Mouse (Mus musculus) intestine, postnatal 0 days (tissue): ENCODE measurements around the gene Fbrsl1. TPM values are rescaled to one million over a fixed set of nuclear protein-coding genes. Genes with fewer than 3 reads are reported as not detected.

ENCODE experiments used
- ATAC-seq: fragments of 200-750 bp; cut with Nextera tagmentation; 2 replicates; pipeline ENCODE4 v1.8.0; 2017; ENCODE audit warnings: mild to moderate bottlenecking, moderate TSS enrichment, moderate library complexity
- H3K27ac ChIP-seq: fragments of 300-500 bp; sonication (generic); 2 replicates; pipeline ENCODE4 v1.5.1; 2014; ENCODE audit warnings: mild to moderate bottlenecking, low read depth, low read length, moderate library complexity
- H3K27me3 ChIP-seq: fragments of 300-500 bp; sonication (generic); replicated peaks from 2 replicates; pipeline ENCODE4 v1.6.1; 2014; ENCODE audit warnings: low read length, mixed read lengths; ENCODE audit not compliant: control insufficient read depth, insufficient read depth
- H3K36me3 ChIP-seq: fragments of 300-500 bp; sonication (generic); 2 replicates; pipeline ENCODE4 v1.6.1; 2014; ENCODE audit warnings: mild to moderate bottlenecking, moderate library complexity; ENCODE audit not compliant: control insufficient read depth, insufficient read depth
- H3K4me1 ChIP-seq: fragments of 300-500 bp; sonication (generic); replicated peaks from 2 replicates; pipeline ENCODE4 v1.6.1; 2014; ENCODE audit warnings: antibody characterized with exemption, low read length, mixed read lengths; ENCODE audit not compliant: control insufficient read depth, insufficient read depth
- H3K4me2 ChIP-seq: fragments of 300-500 bp; sonication (generic); replicated peaks from 2 replicates; pipeline ENCODE4 v1.6.1; 2014; ENCODE audit warnings: low read depth, mild to moderate bottlenecking, moderate library complexity
- H3K4me3 ChIP-seq: fragments of 300-500 bp; sonication (generic); 2 replicates; pipeline ENCODE4 v1.5.1; 2014; ENCODE audit warnings: low read depth, low read length
- H3K9ac ChIP-seq: fragments of 300-500 bp; sonication (generic); 2 replicates; pipeline ENCODE4 v1.6.1; 2014; ENCODE audit warnings: mild to moderate bottlenecking, low read depth, low read length
- H3K9me3 ChIP-seq: fragments of 300-500 bp; sonication (generic); 2 replicates; pipeline ENCODE4 v1.6.1; 2016; ENCODE audit warnings: mixed run types; ENCODE audit not compliant: control insufficient read depth
- CTCF ChIP-seq: sonication (generic); IDR thresholded peaks from 2 replicates; pipeline ENCODE4 v1.5.1; 2016; ENCODE audit warnings: low read depth, mild to moderate bottlenecking, control low read depth, antibody characterized with exemption, moderate library complexity
- WGBS: fragments of 180-500 bp; shearing (Covaris S2); extraction: QIAGEN DNeasy Blood & Tissue Kit; methylation state at CpG from one replicate; pipeline ENCODE4 v1.1.7; 2014; 5-methylcytosine and 5-hydroxymethylcytosine counted together
- polyA plus RNA-seq: library from polyadenylated mRNA; unstranded; fragments of >200 nt; fragmentation: Nextera tagmentation; extraction: Ambion mirVana; gene quantifications from 2 replicates; pipeline ENCODE4 v1.2.1, GENCODE M21; 2015

The Fbrsl1 gene
- polyA plus RNA-seq, 1 experiment from 2014 or later: 8.2 TPM

- Histone ChIP-seq H3K36me3 (peaks cover 12% of the 10 kb centered on the region), H3K27me3 (no peaks in the 10 kb centered on the region), H3K9ac (peak overlapping the region; percentile 51; the same call in 1 of the 2 replicates), H3K4me2 (peak overlapping the region; percentile 88), H3K27ac (no peak overlapping the region), H3K4me1 (0 out of 2 replicates have a peak, but pooled peaks cover 4% of the 10 kb centered on the region), H3K4me3 (peak overlapping the region; percentile 47), H3K9me3 (no peaks in the 10 kb centered on the region)
- 0 out of 2 replicates have a peak, but pooled peaks have one; percentile 18 for TF ChIP-seq CTCF
- peak; percentile 21; the same call in 1 of the 2 replicates for ATAC-seq
- 54% methylated on average over 11 of the region's 11 CpGs for WGBS
These were observed 84.3 kb downstream of the Fbrsl1 start for GRCm38 (mm10) chr5:110363822-110364545.

- no peaks in the 10 kb centered on the region for H3K27me3 ChIP-seq
- TF ChIP-seq CTCF: peak; percentile 73
- H3K4me2 ChIP-seq: peak overlapping the region; percentile 88
- ATAC-seq: peak; percentile 90
- 6% methylated on average over 72 of the region's 72 CpGs for WGBS
- peak overlapping the region; percentile 47 for H3K4me3 ChIP-seq
- H3K4me1 ChIP-seq: 0 out of 2 replicates have a peak, but pooled peaks cover 4% of the 10 kb centered on the region
- H3K9me3 ChIP-seq: no peaks in the 10 kb centered on the region
- 0 out of 2 replicates have a peak overlapping the region, but pooled peaks have one; percentile 15 for H3K27ac ChIP-seq
- peaks cover 7% of the 10 kb centered on the region for H3K36me3 ChIP-seq
- peak overlapping the region; percentile 51 for H3K9ac ChIP-seq
These were observed 85.0 kb downstream of the Fbrsl1 start for GRCm38 (mm10) chr5:110363179-110363821.

GRCm38 (mm10) chr5:110362813-110363178 is 85.5 kb downstream of the Fbrsl1 start:
- WGBS: 3% methylated on average over 28 of the region's 28 CpGs
- Histone ChIP-seq H3K4me3 (peak overlapping the region; percentile 47), H3K4me2 (peak overlapping the region; percentile 88), H3K36me3 (peaks cover 5% of the 10 kb centered on the region), H3K4me1 (0 out of 2 replicates have a peak, but pooled peaks cover 4% of the 10 kb centered on the region), H3K27me3 (no peaks in the 10 kb centered on the region), H3K27ac (no peak overlapping the region), H3K9ac (peak overlapping the region; percentile 51; the same call in 1 of the 2 replicates), H3K9me3 (no peaks in the 10 kb centered on the region)
- peak; percentile 27; the same call in 1 of the 2 replicates for ATAC-seq
- no peak for TF ChIP-seq CTCF

GRCm38 (mm10) chr5:110361465-110361864 is 86.8 kb downstream of the Fbrsl1 start:
- no peaks in the 10 kb centered on the region for H3K9me3 ChIP-seq
- H3K27ac ChIP-seq: no peak overlapping the region
- no peak overlapping the region for H3K4me2 ChIP-seq
- H3K9ac ChIP-seq: no peak overlapping the region
- 0 out of 2 replicates have a peak, but pooled peaks cover 4% of the 10 kb centered on the region for H3K4me1 ChIP-seq
- no peak overlapping the region for H3K4me3 ChIP-seq
- ATAC-seq: no peak
- H3K27me3 ChIP-seq: no peaks in the 10 kb centered on the region
- WGBS: 89% methylated on average over 6 of the region's 6 CpGs
- H3K36me3 ChIP-seq: peaks cover 3% of the 10 kb centered on the region; the same call in 1 of the 2 replicates
- TF ChIP-seq CTCF: no peak

GRCm38 (mm10) chr5:110357531-110358179 is 90.6 kb downstream of the Fbrsl1 start:
- no peaks in the 10 kb centered on the region for H3K9me3 ChIP-seq
- TF ChIP-seq CTCF: peak; percentile 89
- H3K4me1 ChIP-seq: no peaks in the 10 kb centered on the region
- peak; percentile 42; the same call in 1 of the 2 replicates for ATAC-seq
- H3K36me3 ChIP-seq: no peaks in the 10 kb centered on the region
- 41% methylated on average over 8 of the region's 9 CpGs for WGBS
- no peak overlapping the region for H3K4me2 ChIP-seq
- no peak overlapping the region for H3K9ac ChIP-seq
- no peak overlapping the region for H3K27ac ChIP-seq
- H3K27me3 ChIP-seq: no peaks in the 10 kb centered on the region
- no peak overlapping the region for H3K4me3 ChIP-seq

- H3K27ac ChIP-seq: no peak overlapping the region
- H3K4me1 ChIP-seq: no peaks in the 10 kb centered on the region
- no peaks in the 10 kb centered on the region for H3K27me3 ChIP-seq
- WGBS: 12% methylated on average over 7 of the region's 7 CpGs
- peak; percentile 69 for TF ChIP-seq CTCF
- H3K36me3 ChIP-seq: no peaks in the 10 kb centered on the region
- H3K4me3 ChIP-seq: no peak overlapping the region
- no peak overlapping the region for H3K4me2 ChIP-seq
- peak; percentile 22; the same call in 1 of the 2 replicates for ATAC-seq
- H3K9ac ChIP-seq: no peak overlapping the region
- H3K9me3 ChIP-seq: no peaks in the 10 kb centered on the region
These were observed 93.6 kb downstream of the Fbrsl1 start for GRCm38 (mm10) chr5:110354716-110355115.
